Mouse (Mus musculus) embryonic facial prominence, embryonic 14.5 days (tissue): ENCODE data around the gene Gm42742. TPM values are rescaled to one million over a fixed set of nuclear protein-coding genes. Genes with fewer than 3 reads are reported as not detected.
A peak's percentile ranks its signal among the peaks of the same experiment; 100 is the strongest.

Experiments used
- ATAC-seq: fragments of 200-750 bp; cut with Nextera tagmentation; 2 replicates; pipeline ENCODE4 v1.8.0; 2017; ENCODE audit warnings: low read depth, moderate number of reproducible peaks, moderate TSS enrichment
- DNase-seq: peaks from one replicate; pipeline ENCODE4 v3.0.0-alpha.2; 2015; ENCODE audit warnings: low spot score
- H3K27ac ChIP-seq: fragments of 300-500 bp; sonication (generic); replicated peaks from 2 replicates; pipeline ENCODE4 v1.5.1; 2014; ENCODE audit warnings: low read depth, mild to moderate bottlenecking, low read length, moderate library complexity
- H3K27me3 ChIP-seq: fragments of 300-500 bp; sonication (generic); replicated peaks from 2 replicates; pipeline ENCODE4 v1.6.1; 2014; ENCODE audit warnings: low read length; ENCODE audit not compliant: control insufficient read depth, insufficient read depth
- H3K36me3 ChIP-seq: fragments of 300-500 bp; sonication (generic); 2 replicates; pipeline ENCODE4 v1.6.1; 2014; ENCODE audit warnings: low read length, mixed read lengths; ENCODE audit not compliant: control insufficient read depth, insufficient read depth
- H3K4me1 ChIP-seq: fragments of 300-500 bp; sonication (generic); 2 replicates; pipeline ENCODE4 v1.6.1; 2014; ENCODE audit warnings: antibody characterized with exemption, low read length; ENCODE audit not compliant: control insufficient read depth, insufficient read depth
- H3K4me2 ChIP-seq: fragments of 300-500 bp; sonication (generic); 2 replicates; pipeline ENCODE4 v1.6.1; 2014; ENCODE audit warnings: low read depth, mild to moderate bottlenecking, low read length, moderate library complexity, mixed read lengths
- H3K4me3 ChIP-seq: fragments of 300-500 bp; sonication (generic); 2 replicates; pipeline ENCODE4 v1.5.1; 2014; ENCODE audit warnings: low read depth, mild to moderate bottlenecking, low read length
- H3K9ac ChIP-seq: fragments of 300-500 bp; sonication (generic); 2 replicates; pipeline ENCODE4 v1.6.1; 2014; ENCODE audit warnings: low read depth, mild to moderate bottlenecking, low read length, moderate library complexity, mixed read lengths
- H3K9me3 ChIP-seq: fragments of 300-500 bp; sonication (generic); 2 replicates; pipeline ENCODE4 v1.6.1; 2016; ENCODE audit warnings: low read length; ENCODE audit not compliant: control insufficient read depth
- WGBS: fragments of 180-500 bp; shearing (Covaris S2); extraction: QIAGEN DNeasy Blood & Tissue Kit; methylation state at CpG from one replicate; pipeline ENCODE4 v1.1.7; 2014; 5-methylcytosine and 5-hydroxymethylcytosine counted together
- microRNA-seq: library from miRNA; unstranded; fragments of <30 nt; microRNA quantifications from one replicate; pipeline ENCODE4, GENCODE M21; 2016; ENCODE audit warnings: borderline number of aligned reads
- polyA plus RNA-seq: library from polyadenylated mRNA; unstranded; fragments of >200 nt; fragmentation: Nextera tagmentation; extraction: Ambion mirVana; gene quantifications from 2 replicates; pipeline ENCODE4 v1.2.1, GENCODE M21; 2014

The Gm42742 gene
- polyA plus RNA-seq, 1 experiment from 2014 or later, result 53.5 TPM

- Histone ChIP-seq H3K4me3 (peak overlapping the region; percentile 78), H3K27me3 (no peaks in the 10 kb centered on the region), H3K9me3 (no peaks in the 10 kb centered on the region), H3K4me1 (peaks cover 8% of the 10 kb centered on the region), H3K9ac (peak overlapping the region; percentile 89), H3K36me3 (peaks cover 31% of the 10 kb centered on the region), H3K27ac (no peak overlapping the region; the same call in 1 of the 2 replicates), H3K4me2 (peak overlapping the region; percentile 88)
- ATAC-seq, result no peak
- 26% methylated on average over 14 of the region's 14 CpGs for WGBS
- no peak for DNase-seq
Measured at GRCm38 (mm10) chr7:126976878-126977459, 43.9 kb downstream of the Gm42742 start.

- Histone ChIP-seq H3K4me3 (peak within 1 kb of the TSS; percentile 78), H3K4me2 (peak within 1 kb of the TSS; percentile 88), H3K9me3 (no peaks in the 10 kb centered on the region), H3K4me1 (peaks cover 8% of the 10 kb centered on the region), H3K27ac (peak within 1 kb of the TSS; percentile 90), H3K36me3 (peaks cover 31% of the 10 kb centered on the region), H3K27me3 (no peaks in the 10 kb centered on the region), H3K9ac (peak within 1 kb of the TSS; percentile 89)
- WGBS, result under 1% methylated on average over 42 of the region's 55 CpGs
- peak; percentile 99 for DNase-seq
- ATAC-seq, result peak; percentile 98
Measured at GRCm38 (mm10) chr7:126975950-126976866, 44.7 kb downstream of the Gm42742 start, which contains the start of gene Cdiptos. TSS of gene Cdiptos (minus strand) at chr7:126976098.

GRCm38 (mm10) chr7:126975893-126975949, 45.2 kb downstream of the Gm42742 start, which contains the start of gene Cdipt:
TSS of gene Cdipt (plus strand) at chr7:126975914.
- H3K27me3 ChIP-seq, result no peaks in the 10 kb centered on the region
- 0% methylated on average over 1 of the region's 1 CpGs for WGBS
- ATAC-seq (no peak), DNase-seq (no peak)
- peak within 1 kb of the TSS; percentile 90 for H3K27ac ChIP-seq
- H3K4me3 ChIP-seq, result peak within 1 kb of the TSS; percentile 78
- H3K4me2 ChIP-seq, result peak within 1 kb of the TSS; percentile 88
- peaks cover 8% of the 10 kb centered on the region for H3K4me1 ChIP-seq
- no peaks in the 10 kb centered on the region for H3K9me3 ChIP-seq
- peaks cover 28% of the 10 kb centered on the region for H3K36me3 ChIP-seq
- H3K9ac ChIP-seq, result peak within 1 kb of the TSS; percentile 89

- Histone ChIP-seq H3K27ac (no peak overlapping the region), H3K4me2 (peak overlapping the region; percentile 88), H3K36me3 (peaks cover 28% of the 10 kb centered on the region), H3K4me3 (peak overlapping the region; percentile 78), H3K27me3 (no peaks in the 10 kb centered on the region), H3K9me3 (no peaks in the 10 kb centered on the region), H3K4me1 (peaks cover 8% of the 10 kb centered on the region), H3K9ac (peak overlapping the region; percentile 89; the same call in 1 of the 2 replicates)
- no peak for DNase-seq
- no peak; the same call in 1 of the 2 replicates for ATAC-seq
- 11% methylated on average over 8 of the region's 8 CpGs for WGBS
Measured at GRCm38 (mm10) chr7:126975493-126975892, 45.4 kb downstream of the Gm42742 start.

GRCm38 (mm10) chr7:126967361-126967760, 53.5 kb downstream of the Gm42742 start:
- H3K4me3 ChIP-seq, result no peak overlapping the region
- H3K9ac ChIP-seq, result no peak overlapping the region

GRCm38 (mm10) chr7:126965568-126965967, 55.3 kb downstream of the Gm42742 start:
- 58% methylated on average over 3 of the region's 3 CpGs for WGBS

More at GRCm38 (mm10) chr7:126967361-126967760, 53.5 kb downstream of the Gm42742 start:
- 62% methylated on average over 6 of the region's 6 CpGs for WGBS
- H3K36me3 ChIP-seq, result no peaks in the 10 kb centered on the region
- no peak overlapping the region for H3K4me2 ChIP-seq
- H3K27ac ChIP-seq, result no peak overlapping the region
- H3K4me1 ChIP-seq, result no peaks in the 10 kb centered on the region
- ATAC-seq, result no peak
- no peaks in the 10 kb centered on the region for H3K9me3 ChIP-seq
- no peak for DNase-seq
- H3K27me3 ChIP-seq, result peaks cover 13% of the 10 kb centered on the region; the same call in 1 of the 2 replicates

More at GRCm38 (mm10) chr7:126965568-126965967, 55.3 kb downstream of the Gm42742 start:
- H3K4me3 ChIP-seq, result no peak overlapping the region
- H3K9me3 ChIP-seq, result no peaks in the 10 kb centered on the region
- no peak overlapping the region for H3K9ac ChIP-seq
- no peak overlapping the region for H3K4me2 ChIP-seq
- H3K4me1 ChIP-seq, result no peaks in the 10 kb centered on the region
- H3K27me3 ChIP-seq, result peaks cover 13% of the 10 kb centered on the region; the same call in 1 of the 2 replicates
- no peaks in the 10 kb centered on the region for H3K36me3 ChIP-seq
- ATAC-seq (no peak), DNase-seq (no peak)
- no peak overlapping the region for H3K27ac ChIP-seq

Small RNAs within 50 kb of the gene (microRNA-seq; reads per million reads assigned to microRNA genes)
- not detected for gene Gm44343

Other genes with a start within 250 kb of the Gm42742 start
- gene Ypel3, start 244.1 kb downstream of the Gm42742 start, polyA plus RNA-seq, result 117 and 123 TPM in 2 replicates
- 0.24 and 0.35 TPM in 2 replicates for gene Tbx6, start 239.6 kb downstream of the Gm42742 start, polyA plus RNA-seq
- gene Ppp4c, start 228.6 kb downstream of the Gm42742 start, polyA plus RNA-seq, result 214 and 256 TPM in 2 replicates
- 1.1 and 1.9 TPM in 2 replicates for gene Fam57b, start 223.4 kb downstream of the Gm42742 start, polyA plus RNA-seq
- gene 4930451I11Rik, start 189.5 kb downstream of the Gm42742 start, polyA plus RNA-seq, result not detected in 2 replicates
- 1.7 and 2.0 TPM in 2 replicates for gene Doc2a, start 173.7 kb downstream of the Gm42742 start, polyA plus RNA-seq
- gene Hirip3, start 159.1 kb downstream of the Gm42742 start, polyA plus RNA-seq, result 13.2 and 14.8 TPM in 2 replicates
- 75.0 and 86.1 TPM in 2 replicates for gene Ino80e, start 158.7 kb downstream of the Gm42742 start, polyA plus RNA-seq
- 29.1 and 31.9 TPM in 2 replicates for gene Taok2, start 136.4 kb downstream of the Gm42742 start, polyA plus RNA-seq
- gene Tmem219, start 98.2 kb downstream of the Gm42742 start, polyA plus RNA-seq, result 30.2 and 33.2 TPM in 2 replicates
- 13.7 and 16.8 TPM in 2 replicates for gene Kctd13, start 92.2 kb downstream of the Gm42742 start, polyA plus RNA-seq
- 0.29 and 0.61 TPM in 2 replicates for gene Asphd1, start 71.5 kb downstream of the Gm42742 start, polyA plus RNA-seq
- gene Sez6l2, start 70.5 kb downstream of the Gm42742 start, polyA plus RNA-seq, result 1.6 and 2.1 TPM in 2 replicates
- 88.0 and 98.2 TPM in 2 replicates for gene Cdipt, start 45.2 kb downstream of the Gm42742 start, polyA plus RNA-seq
- gene Cdiptos, start 45.0 kb downstream of the Gm42742 start, polyA plus RNA-seq, result 1.3 and 1.8 TPM in 2 replicates
- gene Mvp, start 6.5 kb downstream of the Gm42742 start, polyA plus RNA-seq, result 9.5 and 9.9 TPM in 2 replicates
- 0.39 TPM in 1 of 2 replicates, not detected in the other for gene Pagr1b, start 4.6 kb downstream of the Gm42742 start, polyA plus RNA-seq
- gene Pagr1a, start 3.7 kb downstream of the Gm42742 start, polyA plus RNA-seq, result 12.8 and 30.5 TPM in 2 replicates
- 19.5 and 21.6 TPM in 2 replicates for gene Prrt2, start 114 bp upstream of the Gm42742 start, polyA plus RNA-seq
- 57.3 TPM in 2 replicates for gene Maz, start 5.9 kb upstream of the Gm42742 start, polyA plus RNA-seq
- gene Kif22, start 21.4 kb upstream of the Gm42742 start, polyA plus RNA-seq, result 74.9 and 96.4 TPM in 2 replicates
- gene Zg16, start 66.2 kb upstream of the Gm42742 start, polyA plus RNA-seq, result not detected in 2 replicates
- 3.8 and 4.5 TPM in 2 replicates for gene AI467606, start 70.3 kb upstream of the Gm42742 start, polyA plus RNA-seq
- 4.8 and 6.8 TPM in 2 replicates for gene Qprt, start 101.1 kb upstream of the Gm42742 start, polyA plus RNA-seq
- gene Spn, start 116.7 kb upstream of the Gm42742 start, polyA plus RNA-seq, result 0.32 and 0.34 TPM in 2 replicates
- 45.4 and 55.1 TPM in 2 replicates for gene Cd2bp2, start 175.0 kb upstream of the Gm42742 start, polyA plus RNA-seq
- 25.0 and 27.1 TPM in 2 replicates for gene Tbc1d10b, start 187.4 kb upstream of the Gm42742 start, polyA plus RNA-seq
- gene Mylpf, start 187.8 kb upstream of the Gm42742 start, polyA plus RNA-seq, result 1,018 and 1,489 TPM in 2 replicates
- gene Zfp553, start 212.0 kb upstream of the Gm42742 start, polyA plus RNA-seq, result 14.0 and 17.2 TPM in 2 replicates
- gene Sept1, start 212.0 kb upstream of the Gm42742 start, polyA plus RNA-seq, result 12.5 and 15.9 TPM in 2 replicates
- gene Zfp771, start 223.2 kb upstream of the Gm42742 start, polyA plus RNA-seq, result 53.4 and 54.0 TPM in 2 replicates
- gene Dctpp1, start 239.6 kb upstream of the Gm42742 start, polyA plus RNA-seq, result 154 and 157 TPM in 2 replicates